Mouse (Mus musculus): ENCODE data around the gene Tmem40. TPM values are rescaled to one million over a fixed set of nuclear protein-coding genes. Genes with fewer than 3 reads are reported as not detected.

The Tmem40 gene
- total and polyA plus RNA-seq, 3 experiments: 13.8 to 16.4 TPM; not detected in 1

GRCm38 (mm10) chr6:115801811-115802210 lies 39.6 kb upstream of the Tmem40 start (continued):
- TF ChIP-seq ZKSCAN1 (IDR thresholded peaks at IDR 0.05; ENCODE audit: low read depth, low read length) (no peak), CHD2 (IDR thresholded peaks at IDR 0.05; ENCODE audit: low read length) (no peak), MYB (IDR thresholded peaks at IDR 0.05; ENCODE audit: low read depth, low read length) (no peak), MAFK (IDR thresholded peaks at IDR 0.05; ENCODE audit: borderline replicate concordance, low read depth, low read length) (no peak)

GRCm38 (mm10) chr6:115792691-115793215 lies 30.5 kb upstream of the Tmem40 start:
- Histone ChIP-seq H3K4me1 (ENCODE audit: control insufficient read depth in 1 of 2, insufficient read depth in 2 of 2, low read length in 2 of 2) (no peaks in the 10 kb centered on the region), H3K36me3 (ENCODE audit: control insufficient read depth in 1 of 2, insufficient read depth in 2 of 2, low read length in 2 of 2) (no peaks in the 10 kb centered on the region), H3K27me3 (ENCODE audit: control insufficient read depth in 1 of 2, insufficient read depth in 2 of 2, low read length in 2 of 2) (no peaks in the 10 kb centered on the region), H3K79me2 (ENCODE audit: control insufficient read depth, insufficient read depth, low read length, poor library complexity) (no peaks in the 10 kb centered on the region), H3K9me3 (replicated peaks; ENCODE audit: insufficient read depth, low read length) (no peaks in the 10 kb centered on the region), H3K9ac (ENCODE audit: control insufficient read depth, low read depth, low read length, poor library complexity, severe bottlenecking) (no peak overlapping the region), H3K27ac (ENCODE audit: control insufficient read depth, low read depth, low read length) (no peak overlapping the region), H3K4me3 (ENCODE audit: control insufficient read depth in 1 of 2, insufficient read depth in 1 of 2, low read depth in 2 of 2, low read length in 2 of 2) (no peak overlapping the region)
- no peak for DNase-seq (ENCODE audit: low read depth, low spot score)
- no peak for TF ChIP-seq GABPA (IDR thresholded peaks at IDR 0.05; ENCODE audit: low read depth, low read length)
- TF ChIP-seq MAX (IDR thresholded peaks at IDR 0.05; ENCODE audit: low read length): no peak
- no peak for TF ChIP-seq HCFC1 (IDR thresholded peaks at IDR 0.05; ENCODE audit: low read depth, low read length)
- no peak for TF ChIP-seq BHLHE40 (IDR thresholded peaks at IDR 0.05; ENCODE audit: borderline replicate concordance, low read depth, low read length)
- no peak for TF ChIP-seq KAT2A (conservative IDR thresholded peaks at IDR 0.05; ENCODE audit: low read depth, low read length)
- TF ChIP-seq UBTF (IDR thresholded peaks at IDR 0.05; ENCODE audit: borderline replicate concordance, insufficient read depth, low read depth, low read length): no peak
- TF ChIP-seq ETS1 (IDR thresholded peaks at IDR 0.05; ENCODE audit: low read depth, low read length): no peak
- TF ChIP-seq ZKSCAN1 (IDR thresholded peaks at IDR 0.05; ENCODE audit: low read depth, low read length): no peak
- TF ChIP-seq CTCF (IDR thresholded peaks at IDR 0.05 in 2 of 3, conservative IDR thresholded peaks at IDR 0.05 in 1 of 3; ENCODE audit: control insufficient read depth in 1 of 3, insufficient read depth in 1 of 3, low read depth in 2 of 3, low read length in 3 of 3, poor library complexity in 1 of 3, severe bottlenecking in 1 of 3): no peak
- TF ChIP-seq ZNF384 (IDR thresholded peaks at IDR 0.05; ENCODE audit: low read depth, low read length): no peak
- TF ChIP-seq SMC3 (IDR thresholded peaks at IDR 0.05; ENCODE audit: low read depth, low read length): no peak
- TF ChIP-seq RCOR1 (IDR thresholded peaks at IDR 0.05; ENCODE audit: low read depth, low read length): no peak
- TF ChIP-seq GATA1 (IDR thresholded peaks at IDR 0.05; ENCODE audit: low read depth, low read length): no peak
- no peak for TF ChIP-seq ZC3H11A (IDR thresholded peaks at IDR 0.05; ENCODE audit: low read depth, low read length)
- no peak for TF ChIP-seq EP300 (IDR thresholded peaks at IDR 0.05; ENCODE audit: low read depth in 1 of 2, low read length in 2 of 2)
- no peak for TF ChIP-seq MEF2A (IDR thresholded peaks at IDR 0.05; ENCODE audit: extremely low read depth, insufficient replicate concordance, low read depth, low read length, poor library complexity, severe bottlenecking)
- no peak for TF ChIP-seq MYC (IDR thresholded peaks at IDR 0.05; ENCODE audit: low read depth, low read length)
- TF ChIP-seq USF2 (IDR thresholded peaks at IDR 0.05; ENCODE audit: borderline replicate concordance in 1 of 2, insufficient read depth in 1 of 2, low read depth in 1 of 2, low read length in 2 of 2): no peak
